Mouse (Mus musculus) cerebellum, postnatal 14 days (tissue): ENCODE measurements around the gene Rgs7.
A peak's percentile ranks its signal among the peaks of the same experiment; 100 is the strongest.

Experiments used
- DNase-seq, 2 experiments: peaks; one replicate each; pipeline ENCODE4 v3.0.0; 2021; ENCODE audit warnings: mixed read lengths in 2 of 2

The Rgs7 gene

GRCm38 (mm10) chr1:175491861-175492682 is at the start of gene Rgs7:
Gene Rgs7 (minus strand): TSS chr1:175492500.
- DNase-seq = peak; percentile 86 to 90

GRCm38 (mm10) chr1:175540700-175541099 is 48.4 kb upstream of the Rgs7 start:
- DNase-seq = no peak

- DNase-seq = no peak
Observed at GRCm38 (mm10) chr1:175537321-175537720, 45.0 kb upstream of the Rgs7 start.

- no peak for DNase-seq
Observed at GRCm38 (mm10) chr1:175529858-175530257, 37.6 kb upstream of the Rgs7 start.

- no peak for DNase-seq
Observed at GRCm38 (mm10) chr1:175524626-175525294, 32.5 kb upstream of the Rgs7 start.

- DNase-seq = no peak
Observed at GRCm38 (mm10) chr1:175523572-175523971, 31.3 kb upstream of the Rgs7 start.

GRCm38 (mm10) chr1:175514543-175514942 is 22.2 kb upstream of the Rgs7 start:
- DNase-seq = no peak

- no peak for DNase-seq
Observed at GRCm38 (mm10) chr1:175512173-175512572, 19.9 kb upstream of the Rgs7 start.

GRCm38 (mm10) chr1:175509989-175510388 is 17.7 kb upstream of the Rgs7 start:
- no peak for DNase-seq

GRCm38 (mm10) chr1:175492683-175493043 is 363 bp upstream of the Rgs7 start:
- no peak for DNase-seq

GRCm38 (mm10) chr1:175491511-175491860 is 814 bp downstream of the Rgs7 start:
- no peak for DNase-seq

GRCm38 (mm10) chr1:175485109-175485508 is 7.2 kb downstream of the Rgs7 start:
- no peak for DNase-seq

- no peak for DNase-seq
Observed at GRCm38 (mm10) chr1:175473060-175473459, 19.2 kb downstream of the Rgs7 start.

- DNase-seq = no peak
Observed at GRCm38 (mm10) chr1:175469087-175469788, 23.1 kb downstream of the Rgs7 start.

- DNase-seq = peak; percentile 57 to 77
Observed at GRCm38 (mm10) chr1:175464566-175464965, 27.7 kb downstream of the Rgs7 start.

- DNase-seq = no peak
Observed at GRCm38 (mm10) chr1:175462351-175462750, 29.9 kb downstream of the Rgs7 start.

GRCm38 (mm10) chr1:175454041-175454636 is 38.2 kb downstream of the Rgs7 start:
- no peak for DNase-seq

- DNase-seq = no peak
Observed at GRCm38 (mm10) chr1:175448017-175448416, 44.3 kb downstream of the Rgs7 start.

GRCm38 (mm10) chr1:175442939-175443338 is 49.4 kb downstream of the Rgs7 start:
- peak; percentile 28 to 60 for DNase-seq

GRCm38 (mm10) chr1:175442025-175442424 is 50.3 kb downstream of the Rgs7 start:
- no peak for DNase-seq

- DNase-seq = no peak
Observed at GRCm38 (mm10) chr1:175433622-175434204, 58.6 kb downstream of the Rgs7 start.

- peak; percentile 20 to 40 for DNase-seq
Observed at GRCm38 (mm10) chr1:175433128-175433527, 59.2 kb downstream of the Rgs7 start.
